Mouse (Mus musculus) brain, embryonic 14.5 days (tissue): ENCODE measurements around the gene Luc7l2.

Experiments used
- CTCF ChIP-seq: fragments of 200-500 bp; IDR thresholded peaks from 2 replicates; pipeline ENCODE4 v1.5.1; 2012; ENCODE audit warnings: inconsistent platforms, mild to moderate bottlenecking, moderate library complexity, borderline replicate concordance; ENCODE audit not compliant: insufficient read depth, insufficient read length; ENCODE audit errors: extremely low read depth
- POLR2A ChIP-seq: fragments of 200-500 bp; IDR thresholded peaks from 2 replicates; pipeline ENCODE4 v1.6.1; 2012; ENCODE audit warnings: mild to moderate bottlenecking, inconsistent platforms, borderline replicate concordance; ENCODE audit not compliant: poor library complexity, insufficient read depth, insufficient read length, severe bottlenecking; ENCODE audit errors: extremely low read depth

- TF ChIP-seq CTCF (no peak), POLR2A (no peak)
These were observed 90.5 kb downstream of the Luc7l2 start for GRCm38 (mm10) chr6:38641645-38642044.
